Mouse (Mus musculus): ENCODE measurements around the gene Tubb2b. TPM values are rescaled to one million over a fixed set of nuclear protein-coding genes. Genes with fewer than 3 reads are reported as not detected.

The Tubb2b gene
- total and polyA plus RNA-seq, 2 experiments from 2014 or later = 1,072 to 5,538 TPM

DNA sequence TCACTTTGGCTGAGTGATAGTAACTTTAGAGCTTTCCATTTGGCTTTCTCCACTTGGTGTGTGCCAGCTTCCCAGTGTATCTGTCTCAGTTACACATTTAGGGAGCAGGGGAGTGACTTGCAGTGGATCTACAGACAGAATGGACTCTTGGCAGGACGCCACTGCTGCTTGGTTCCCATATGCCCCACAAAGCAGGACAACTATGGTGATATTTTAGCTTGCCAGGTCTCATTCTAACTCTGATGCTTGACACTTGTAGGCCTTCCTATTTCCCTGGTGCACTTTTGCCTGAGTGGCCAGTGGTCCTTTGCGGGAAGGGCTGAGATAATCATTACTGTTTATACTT, 26.5 kb upstream of the Tubb2b start:
- Histone ChIP-seq H3K36me3 (ENCODE audit: insufficient read depth) (no peaks in the 10 kb centered on the region), H3K9ac (no peak overlapping the region), H3K9me3 (ENCODE audit: low read length) (no peaks in the 10 kb centered on the region), H3K4me2 (ENCODE audit: low read depth) (no peak overlapping the region), H3K4me1 (ENCODE audit: insufficient read depth) (peaks cover 9% of the 10 kb centered on the region; the same call in 1 of the 2 replicates), H3K27ac (ENCODE audit: low read depth, low read length) (0 out of 2 replicates have a peak overlapping the region, but pooled peaks have one; percentile 37), H3K27me3 (ENCODE audit: insufficient read depth, low read length) (no peaks in the 10 kb centered on the region), H3K4me3 (ENCODE audit: low read depth, low read length) (no peak overlapping the region)
- peak; percentile 59 for DNase-seq
- 56% methylated on average over 2 of the region's 2 CpGs for WGBS
- no peak for TF ChIP-seq CTCF (IDR thresholded peaks at IDR 0.05; ENCODE audit: low read depth)
- ATAC-seq = peak; percentile 19

DNA sequence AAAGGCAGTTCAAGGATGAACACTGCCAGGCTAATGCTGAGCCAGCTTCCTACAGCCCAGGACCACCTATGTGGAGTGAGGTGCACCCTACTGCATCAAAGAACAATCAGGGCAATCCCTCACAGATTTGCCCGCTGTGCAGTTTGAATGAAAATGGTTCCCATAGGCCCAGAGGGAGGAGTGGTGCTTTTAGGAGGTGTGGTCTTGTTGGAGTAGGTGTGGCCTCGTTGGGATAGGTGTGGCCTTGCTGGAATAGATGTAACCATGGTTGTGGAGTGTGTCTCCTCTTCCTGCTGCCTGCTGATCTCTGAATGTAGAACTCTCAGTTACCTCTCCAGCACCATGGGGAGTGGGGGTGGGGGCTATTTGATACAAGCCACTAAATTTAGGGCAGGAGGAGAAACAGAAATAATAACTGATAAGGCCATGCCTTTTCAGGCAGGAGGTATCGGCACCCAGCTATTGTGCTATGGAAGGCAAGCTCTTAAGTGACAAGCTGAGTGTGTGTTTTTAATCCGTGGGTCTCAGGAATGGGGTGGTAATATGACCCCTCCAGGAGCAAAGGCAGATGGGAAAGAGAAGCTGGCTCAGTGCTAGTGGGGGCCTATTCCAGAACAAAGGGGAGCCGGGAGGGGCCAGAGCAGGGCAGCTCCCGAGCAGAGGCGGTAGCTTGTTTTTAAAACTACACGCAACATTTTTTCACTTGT, 26.0 kb upstream of the Tubb2b start:
- TF ChIP-seq CTCF (IDR thresholded peaks at IDR 0.05; ENCODE audit: low read depth) = no peak
- ATAC-seq (peak; percentile 16; the same call in 1 of the 2 replicates), DNase-seq (no peak)
- H3K4me2 ChIP-seq (ENCODE audit: low read depth) = no peak overlapping the region
- H3K4me3 ChIP-seq (ENCODE audit: low read depth, low read length) = no peak overlapping the region
- H3K27me3 ChIP-seq (ENCODE audit: insufficient read depth, low read length) = no peaks in the 10 kb centered on the region
- no peaks in the 10 kb centered on the region for H3K36me3 ChIP-seq (ENCODE audit: insufficient read depth)
- 41% methylated on average over 8 of the region's 8 CpGs for WGBS
- H3K27ac ChIP-seq (ENCODE audit: low read depth, low read length) = 0 out of 2 replicates have a peak overlapping the region, but pooled peaks have one; percentile 37
- no peak overlapping the region for H3K9ac ChIP-seq
- H3K9me3 ChIP-seq (ENCODE audit: low read length) = no peaks in the 10 kb centered on the region
- H3K4me1 ChIP-seq (ENCODE audit: insufficient read depth) = peaks cover 9% of the 10 kb centered on the region; the same call in 1 of the 2 replicates

DNA sequence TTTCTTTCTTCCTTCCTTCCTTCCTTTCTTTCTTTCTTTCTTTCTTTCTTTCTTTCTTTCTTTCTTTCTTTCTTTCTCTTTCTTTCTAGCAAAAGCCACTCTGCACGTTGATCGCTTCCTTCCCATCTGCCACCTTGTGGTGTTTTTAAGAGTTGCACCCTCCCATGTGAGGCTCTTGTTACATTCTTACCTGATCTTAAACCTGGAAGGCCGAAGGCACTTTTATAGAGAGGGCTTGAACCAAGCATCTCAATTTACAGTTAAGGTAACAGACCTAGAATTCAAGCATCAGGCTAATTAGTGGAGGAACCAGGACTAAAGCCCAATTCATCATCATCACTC, 24.6 kb upstream of the Tubb2b start:
- peak; percentile 46 for ATAC-seq
- 23% methylated on average over 3 of the region's 3 CpGs for whole genome bisulfite sequencing
- TF ChIP-seq CTCF (IDR thresholded peaks at IDR 0.05; ENCODE audit: low read depth) = peak; percentile 83

GRCm38 (mm10) chr13:34154217-34154930, 24.1 kb upstream of the Tubb2b start:
- peak; percentile 60 for ATAC-seq

More for the DNA sequence above, 24.6 kb upstream of the Tubb2b start:
- peak overlapping the region; percentile 84 for H3K27ac ChIP-seq (ENCODE audit: low read depth, low read length)
- H3K27me3 ChIP-seq (ENCODE audit: insufficient read depth, low read length) = no peaks in the 10 kb centered on the region
- H3K4me1 ChIP-seq (ENCODE audit: insufficient read depth) = peaks cover 18% of the 10 kb centered on the region
- H3K4me3 ChIP-seq (ENCODE audit: low read depth, low read length) = peak overlapping the region; percentile 25
- H3K4me2 ChIP-seq (ENCODE audit: low read depth) = peak overlapping the region; percentile 54
- H3K9ac ChIP-seq = peak overlapping the region; percentile 55
- DNase-seq = peak; percentile 87
- no peaks in the 10 kb centered on the region for H3K36me3 ChIP-seq (ENCODE audit: insufficient read depth)
- H3K9me3 ChIP-seq (ENCODE audit: low read length) = no peaks in the 10 kb centered on the region

GRCm38 (mm10) chr13:34153254-34154011, 23.2 kb upstream of the Tubb2b start:
- Histone ChIP-seq H3K27ac (ENCODE audit: low read depth, low read length) (peak overlapping the region; percentile 84), H3K9ac (0 out of 2 replicates have a peak overlapping the region, but pooled peaks have one; percentile 6), H3K4me3 (ENCODE audit: low read depth, low read length) (no peak overlapping the region), H3K27me3 (ENCODE audit: insufficient read depth, low read length) (no peaks in the 10 kb centered on the region), H3K36me3 (ENCODE audit: insufficient read depth) (no peaks in the 10 kb centered on the region), H3K9me3 (ENCODE audit: low read length) (no peaks in the 10 kb centered on the region), H3K4me2 (ENCODE audit: low read depth) (peak overlapping the region; percentile 54), H3K4me1 (ENCODE audit: insufficient read depth) (peaks cover 25% of the 10 kb centered on the region)
- DNase-seq (peak; percentile 75), ATAC-seq (peak; percentile 24)
- 43% methylated on average over 5 of the region's 5 CpGs for WGBS
- TF ChIP-seq CTCF (IDR thresholded peaks at IDR 0.05; ENCODE audit: low read depth) = no peak

More at GRCm38 (mm10) chr13:34154217-34154930, 24.1 kb upstream of the Tubb2b start:
- Histone ChIP-seq H3K4me3 (ENCODE audit: low read depth, low read length) (peak overlapping the region; percentile 25), H3K4me1 (ENCODE audit: insufficient read depth) (peaks cover 23% of the 10 kb centered on the region), H3K27ac (ENCODE audit: low read depth, low read length) (peak overlapping the region; percentile 84), H3K4me2 (ENCODE audit: low read depth) (peak overlapping the region; percentile 54), H3K27me3 (ENCODE audit: insufficient read depth, low read length) (no peaks in the 10 kb centered on the region), H3K9me3 (ENCODE audit: low read length) (no peaks in the 10 kb centered on the region), H3K36me3 (ENCODE audit: insufficient read depth) (no peaks in the 10 kb centered on the region), H3K9ac (peak overlapping the region; percentile 55)
- DNase-seq = peak; percentile 92
- peak; percentile 79 for TF ChIP-seq CTCF (IDR thresholded peaks at IDR 0.05; ENCODE audit: low read depth)
- 21% methylated on average over 13 of the region's 13 CpGs for WGBS

DNA sequence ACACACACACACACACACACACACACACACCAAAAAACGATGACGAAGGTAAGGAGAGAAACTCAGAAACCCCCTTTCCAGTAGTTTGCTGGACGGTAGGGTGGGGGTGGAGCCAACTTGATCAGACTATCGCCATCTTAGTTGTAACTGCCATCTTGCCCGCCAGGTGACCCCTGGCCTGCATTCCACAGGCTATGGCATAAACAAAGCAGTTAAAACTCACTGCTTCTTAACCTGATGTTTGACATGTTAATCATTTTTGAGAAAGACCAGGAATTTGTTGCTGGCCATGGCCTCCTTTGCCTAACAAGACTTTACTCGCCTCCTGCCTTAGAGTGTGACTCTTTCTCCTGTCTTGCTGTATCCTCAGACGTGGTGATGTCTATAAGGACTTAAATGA, 22.4 kb upstream of the Tubb2b start:
- no peak overlapping the region for H3K9ac ChIP-seq
- no peaks in the 10 kb centered on the region for H3K27me3 ChIP-seq (ENCODE audit: insufficient read depth, low read length)
- 78% methylated on average over 7 of the region's 7 CpGs for WGBS
- H3K4me3 ChIP-seq (ENCODE audit: low read depth, low read length) = no peak overlapping the region
- ATAC-seq (no peak), DNase-seq (no peak)
- peaks cover 33% of the 10 kb centered on the region for H3K4me1 ChIP-seq (ENCODE audit: insufficient read depth)
- H3K36me3 ChIP-seq (ENCODE audit: insufficient read depth) = no peaks in the 10 kb centered on the region
- peak overlapping the region; percentile 22; the same call in 1 of the 2 replicates for H3K27ac ChIP-seq (ENCODE audit: low read depth, low read length)
- no peak overlapping the region for H3K4me2 ChIP-seq (ENCODE audit: low read depth)
- H3K9me3 ChIP-seq (ENCODE audit: low read length) = no peaks in the 10 kb centered on the region
- no peak for TF ChIP-seq CTCF (IDR thresholded peaks at IDR 0.05; ENCODE audit: low read depth)
